Mouse (Mus musculus) MEL (cell line): ENCODE results near the gene Inpp5a.

Source experiments
- CTCF ChIP-seq, 3 experiments: IDR thresholded peaks in 2 of 3; conservative IDR thresholded peaks in 1 of 3; 2 replicates each; pipeline ENCODE4 v1.5.1; 2011 to 2012; ENCODE audit warnings: low read length in 3 of 3, low read depth in 2 of 3, mild to moderate bottlenecking in 2 of 3, improper control_type of control experiment in 1 of 3, inconsistent platforms in 1 of 3, mixed read lengths in 1 of 3, moderate library complexity in 1 of 3; ENCODE audit not compliant: control insufficient read depth in 1 of 3, insufficient read depth in 1 of 3, poor library complexity in 1 of 3, severe bottlenecking in 1 of 3
- EP300 ChIP-seq, 2 experiments: IDR thresholded peaks; 2 replicates each; pipeline ENCODE4 v1.6.1; 2011; ENCODE audit warnings: improper control_type of control experiment in 2 of 2, low read length in 2 of 2, low read depth in 1 of 2, mild to moderate bottlenecking in 1 of 2
- MAX ChIP-seq: IDR thresholded peaks from 2 replicates; pipeline ENCODE4 v1.6.1; 2011; ENCODE audit warnings: low read length, improper control_type of control experiment
- POLR2A ChIP-seq, 2 experiments: IDR thresholded peaks; 2 replicates each; pipeline ENCODE4 v1.6.1; 2011 to 2012; ENCODE audit warnings: low read length in 2 of 2, mild to moderate bottlenecking in 2 of 2, control low read depth in 1 of 2, improper control_type of control experiment in 1 of 2, low read depth in 1 of 2, moderate library complexity in 1 of 2; ENCODE audit not compliant: control insufficient read depth in 1 of 2, insufficient read depth in 1 of 2, poor library complexity in 1 of 2
- POLR2AphosphoS2 ChIP-seq: IDR thresholded peaks from 2 replicates; pipeline ENCODE4 v1.6.1; 2011; ENCODE audit warnings: low read length, improper control_type of control experiment
- RAD21 ChIP-seq: IDR thresholded peaks from 2 replicates; pipeline ENCODE4 v1.6.1; 2011; ENCODE audit warnings: mild to moderate bottlenecking, low read depth, low read length, improper control_type of control experiment

DNA sequence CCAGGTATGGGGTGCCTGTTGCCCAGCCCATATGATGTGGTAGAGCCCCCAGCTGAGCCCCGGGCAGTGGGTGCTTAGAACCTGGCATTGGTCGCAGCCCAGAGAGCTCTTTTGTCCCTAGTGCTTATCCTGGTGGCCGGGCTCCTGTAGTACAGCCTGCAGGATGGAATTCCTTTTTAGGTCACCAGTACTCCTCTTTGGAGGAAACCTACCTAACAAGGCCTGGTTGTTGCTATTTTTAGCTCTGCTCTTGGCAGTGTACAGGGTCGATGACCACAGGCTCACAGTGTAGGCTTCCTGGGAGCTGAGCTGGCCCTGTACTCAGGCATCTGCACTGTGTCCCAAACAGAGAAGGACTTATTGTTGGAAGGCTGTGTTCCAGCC is 79.0 kb downstream of the Inpp5a start:
- TF ChIP-seq POLR2AphosphoS2: no peak
- TF ChIP-seq POLR2A (IDR thresholded peaks at IDR 0.05; ENCODE audit: control insufficient read depth in 1 of 2, insufficient read depth in 1 of 2, low read depth in 1 of 2, low read length in 2 of 2, poor library complexity in 1 of 2): no peak
- TF ChIP-seq CTCF (IDR thresholded peaks at IDR 0.05 in 2 of 3, conservative IDR thresholded peaks at IDR 0.05 in 1 of 3; ENCODE audit: control insufficient read depth in 1 of 3, insufficient read depth in 1 of 3, low read depth in 2 of 3, low read length in 3 of 3, poor library complexity in 1 of 3, severe bottlenecking in 1 of 3): no peak
- no peak for TF ChIP-seq EP300 (IDR thresholded peaks at IDR 0.05; ENCODE audit: low read depth in 1 of 2, low read length in 2 of 2)
- no peak for TF ChIP-seq RAD21
- TF ChIP-seq MAX: no peak
